Mouse (Mus musculus): ENCODE data around the gene Pafah1b2. TPM values are rescaled to one million over a fixed set of nuclear protein-coding genes. Genes with fewer than 3 reads are reported as not detected.

The Pafah1b2 gene
- 10 to 100 TPM; 68.6 to 69.4 TPM for total RNA-seq (2023)

DNA sequence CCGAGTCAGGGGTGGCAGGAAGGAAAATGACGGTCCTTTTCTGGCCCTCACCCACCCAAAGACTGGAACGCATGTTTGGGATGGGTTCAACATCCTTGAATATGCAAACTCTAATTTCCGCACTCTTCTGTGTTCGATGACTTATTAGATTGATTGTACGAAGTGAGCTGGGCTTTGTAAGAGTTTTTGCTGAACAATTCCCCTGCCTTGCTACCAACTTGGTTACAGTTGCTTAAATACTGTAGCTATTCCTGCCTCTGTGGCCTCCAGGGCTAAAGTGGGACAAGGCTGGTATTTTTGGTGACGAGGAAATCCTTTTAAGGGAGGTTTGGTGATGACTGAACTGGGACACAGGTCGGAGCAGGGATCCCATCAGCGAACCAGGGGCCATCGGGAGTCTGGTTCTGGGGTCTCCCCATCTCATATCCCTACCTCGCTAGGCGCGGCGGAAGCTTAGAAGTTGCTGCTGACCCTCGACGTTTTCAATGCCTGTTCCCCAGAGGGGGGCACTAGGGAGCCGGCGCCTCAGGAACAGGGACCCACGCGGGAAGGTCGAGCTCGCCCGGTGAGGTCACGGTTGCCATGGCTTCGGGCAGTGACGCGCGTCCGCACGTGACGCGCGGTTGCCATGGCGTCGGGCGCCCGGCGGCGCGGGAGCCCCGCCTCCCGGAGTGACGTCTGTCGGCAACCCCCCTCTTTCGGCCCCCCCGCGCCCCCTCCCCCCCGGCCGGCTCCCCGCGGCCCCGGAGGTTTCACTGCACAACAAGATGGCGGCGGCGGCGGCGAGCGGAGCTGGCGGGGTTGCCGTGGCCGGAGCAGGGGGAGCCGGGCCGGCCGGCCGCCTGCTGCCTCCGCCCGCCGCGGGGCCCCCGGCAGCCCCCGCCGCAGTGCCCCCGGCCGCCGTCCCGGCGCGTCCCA is at the start of gene Pafah1b2, which contains the start of gene Sik3:
Gene Pafah1b2, minus strand, starts transcription at position 600 of the 918 bp plus-strand sequence.
Gene Sik3, plus strand, starts transcription at position 730 of the 918 bp plus-strand sequence.

DNA sequence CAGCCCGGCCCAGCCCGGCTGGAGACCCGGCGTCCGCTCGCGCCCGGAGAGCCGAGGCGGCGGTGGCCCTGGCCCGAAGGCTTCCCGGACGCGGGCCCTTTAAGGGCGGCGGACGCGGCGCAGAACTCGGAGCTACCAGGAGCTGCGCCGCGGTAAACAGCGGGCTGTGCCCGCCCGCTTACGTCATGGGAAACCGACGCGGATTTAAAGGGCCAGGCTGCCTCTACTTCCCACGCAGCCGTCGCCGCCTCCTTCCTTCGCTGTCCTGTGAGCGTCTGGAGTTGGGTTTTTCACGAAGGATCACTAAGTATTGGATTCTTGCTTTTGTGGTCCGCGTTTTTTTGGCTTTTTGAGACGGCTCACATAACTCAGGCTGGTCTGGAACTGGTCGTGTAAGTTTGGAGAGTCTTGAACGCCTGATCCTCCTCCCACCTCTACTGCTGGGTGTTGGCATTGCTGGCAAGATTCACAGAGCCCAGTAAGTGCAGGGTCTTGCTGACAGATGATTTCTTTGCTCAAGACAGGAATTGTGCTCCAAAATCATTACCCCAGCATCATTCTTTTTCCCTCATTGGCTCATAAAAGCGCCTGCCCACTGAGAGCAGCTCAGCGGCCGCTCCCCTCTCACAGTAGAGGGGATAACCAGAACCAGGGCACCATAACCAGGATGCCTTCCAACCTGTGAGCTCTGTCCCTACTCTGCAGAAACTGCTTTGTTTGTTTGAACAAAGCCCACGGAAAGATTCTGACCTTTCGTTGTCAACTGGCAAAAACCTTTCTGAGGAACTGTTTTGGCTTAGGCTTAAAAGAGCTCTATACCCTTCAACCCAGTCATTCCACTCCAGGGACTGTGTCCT is 57.2 kb downstream of the Pafah1b2 start, which contains the start of gene Sidt2:
Gene Sidt2, minus strand, starts transcription at position 152 of the 857 bp plus-strand sequence.

DNA sequence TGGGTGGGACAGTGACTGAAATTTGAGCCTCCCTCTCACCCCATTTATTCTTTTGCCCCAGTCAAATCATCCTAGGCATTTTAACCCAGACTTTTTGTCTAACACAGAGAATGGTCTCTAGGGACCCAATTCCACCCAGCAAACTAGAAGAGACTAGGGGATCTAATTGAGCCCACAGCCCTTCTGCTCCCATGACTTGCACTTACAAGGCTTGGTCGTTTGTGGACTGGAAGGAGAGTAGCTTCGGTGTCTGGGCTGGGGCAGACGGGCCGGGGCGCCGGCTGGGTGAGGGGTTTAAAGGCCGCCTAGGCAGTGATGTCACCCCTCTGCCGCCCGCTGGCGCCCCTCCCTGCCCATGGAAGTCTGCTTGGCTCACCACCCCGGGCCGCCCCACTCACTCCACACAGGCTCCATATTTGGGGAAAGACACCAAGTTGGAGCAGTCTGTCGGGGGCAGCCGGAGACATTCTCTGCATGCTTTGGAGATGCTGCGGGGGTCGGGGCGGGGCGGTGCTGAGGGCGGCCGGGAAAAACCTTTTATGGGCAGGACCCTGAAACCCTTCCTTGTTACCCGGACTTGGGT is 76.8 kb downstream of the Pafah1b2 start, which contains the start of gene Tagln:
Gene Tagln, minus strand, starts transcription at position 431 of the 583 bp plus-strand sequence.

Other genes starting within 250 kb of the Pafah1b2 start
- 10 to 100 TPM; 23.7 to 31.8 TPM for gene Cep164, start 184.0 kb downstream of the Pafah1b2 start, total RNA-seq (2023)
- not detected for gene Bace1, start 174.1 kb downstream of the Pafah1b2 start, total RNA-seq (2023)
- 10 to 100 TPM; 61.6 to 81.7 TPM for gene Pcsk7, start 106.2 kb downstream of the Pafah1b2 start, total RNA-seq (2023)
- 10 to 100 TPM; 41.4 to 46.3 TPM for gene Rnf214, start 105.8 kb downstream of the Pafah1b2 start, total RNA-seq (2023)
- gene Tagln, start 76.6 kb downstream of the Pafah1b2 start, total RNA-seq (2023) = 1 to 10 TPM in 1 of 2 experiments, under 1 TPM in 1; 0.59 to 2.5 TPM
- 100 to 1,000 TPM; 224 to 263 TPM for gene Sidt2, start 57.4 kb downstream of the Pafah1b2 start, total RNA-seq (2023)
- gene Sik3, start 130 bp upstream of the Pafah1b2 start, total RNA-seq (2023) = 10 to 100 TPM; 54.3 to 59.1 TPM
- gene Apoa1, start 215.9 kb upstream of the Pafah1b2 start, total RNA-seq (2023) = not detected
- gene Apoc3, start 222.9 kb upstream of the Pafah1b2 start, total RNA-seq (2023) = not detected
- gene Apoa4, start 228.0 kb upstream of the Pafah1b2 start, total RNA-seq (2023) = not detected